Mouse (Mus musculus) lung, embryonic 16.5 days (tissue): ENCODE measurements around the gene Psg22. TPM values are rescaled to one million over a fixed set of nuclear protein-coding genes. Genes with fewer than 3 reads are reported as not detected.
"Not testable (repeated sequence)": the region's sequence is repeated elsewhere in the genome, so short reads cannot be mapped to it uniquely, and the experiment has no call there.

Experiments used
- ATAC-seq: fragments of 200-750 bp; cut with Nextera tagmentation; 2 replicates; pipeline ENCODE4 v1.8.0; 2017; ENCODE audit warnings: low read depth, mild to moderate bottlenecking, moderate library complexity
- H3K27ac ChIP-seq: fragments of 300-500 bp; sonication (generic); 2 replicates; pipeline ENCODE4 v1.5.1; 2014; ENCODE audit warnings: mild to moderate bottlenecking, control low read depth, low read length
- H3K27me3 ChIP-seq: fragments of 300-500 bp; sonication (generic); 2 replicates; pipeline ENCODE4 v1.6.1; 2014; ENCODE audit warnings: low read depth, low read length, mixed read lengths; ENCODE audit not compliant: control insufficient read depth, insufficient read depth
- H3K36me3 ChIP-seq: fragments of 300-500 bp; sonication (generic); 2 replicates; pipeline ENCODE4 v1.6.1; 2014; ENCODE audit warnings: low read length; ENCODE audit not compliant: control insufficient read depth, insufficient read depth
- H3K4me1 ChIP-seq: fragments of 300-500 bp; sonication (generic); replicated peaks from 2 replicates; pipeline ENCODE4 v1.6.1; 2014; ENCODE audit warnings: low read length, mixed read lengths; ENCODE audit not compliant: control insufficient read depth, insufficient read depth
- H3K4me2 ChIP-seq: fragments of 300-500 bp; sonication (generic); 2 replicates; pipeline ENCODE4 v1.6.1; 2014; ENCODE audit warnings: low read depth, low read length, control low read depth
- H3K4me3 ChIP-seq: fragments of 300-500 bp; sonication (generic); 2 replicates; pipeline ENCODE4 v1.5.1; 2014; ENCODE audit warnings: mild to moderate bottlenecking, low read length, control low read depth
- H3K9ac ChIP-seq: fragments of 300-500 bp; sonication (generic); 2 replicates; pipeline ENCODE4 v1.6.1; 2014; ENCODE audit warnings: low read length, control low read depth
- H3K9me3 ChIP-seq: fragments of 300-500 bp; sonication (generic); 2 replicates; pipeline ENCODE4 v1.6.1; 2016; ENCODE audit warnings: low read length; ENCODE audit not compliant: control insufficient read depth
- WGBS: fragments of 180-500 bp; shearing (Covaris S2); extraction: QIAGEN DNeasy Blood & Tissue Kit; methylation state at CpG from one replicate; pipeline ENCODE4 v1.1.7; 2014; 5-methylcytosine and 5-hydroxymethylcytosine counted together
- polyA plus RNA-seq: library from polyadenylated mRNA; unstranded; fragments of >200 nt; fragmentation: Nextera tagmentation; extraction: Ambion mirVana; gene quantifications from 2 replicates; pipeline ENCODE4 v1.2.1, GENCODE M21; 2015

The Psg22 gene
- not detected in 2 replicates for polyA plus RNA-seq

- H3K9me3 ChIP-seq: no peaks in the 10 kb centered on the region
- H3K9ac ChIP-seq: no peak within 1 kb of the TSS
- WGBS: 15% methylated on average over 2 of the region's 2 CpGs
- H3K4me3 ChIP-seq: no peak within 1 kb of the TSS
- H3K27ac ChIP-seq: no peak within 1 kb of the TSS
- H3K4me1 ChIP-seq: no peaks in the 10 kb centered on the region
- no peaks in the 10 kb centered on the region for H3K36me3 ChIP-seq
- ATAC-seq: no peak
- H3K27me3 ChIP-seq: no peaks in the 10 kb centered on the region
- no peak within 1 kb of the TSS for H3K4me2 ChIP-seq
Measured at GRCm38 (mm10) chr7:18717790-18718189, at the start of gene Psg22. Psg22 (plus strand) TSS chr7:18718090.

- no peaks in the 10 kb centered on the region for H3K4me1 ChIP-seq
- WGBS: 40% methylated on average over 2 of the region's 2 CpGs
- ATAC-seq: no peak
Measured at GRCm38 (mm10) chr7:18679772-18680171, 38.1 kb upstream of the Psg22 start.

GRCm38 (mm10) chr7:18685586-18685985 is 32.3 kb upstream of the Psg22 start:
- Histone ChIP-seq H3K27me3 (no peaks in the 10 kb centered on the region), H3K36me3 (no peaks in the 10 kb centered on the region), H3K9me3 (no peaks in the 10 kb centered on the region), H3K4me1 (no peaks in the 10 kb centered on the region), H3K27ac (no peak overlapping the region), H3K4me3 (no peak overlapping the region), H3K4me2 (no peak overlapping the region), H3K9ac (no peak overlapping the region)
- ATAC-seq: no peak

More at GRCm38 (mm10) chr7:18679772-18680171, 38.1 kb upstream of the Psg22 start:
- Histone ChIP-seq H3K9ac (no peak overlapping the region), H3K27me3 (no peaks in the 10 kb centered on the region), H3K4me2 (no peak overlapping the region), H3K36me3 (no peaks in the 10 kb centered on the region), H3K27ac (no peak overlapping the region), H3K9me3 (no peaks in the 10 kb centered on the region), H3K4me3 (no peak overlapping the region)

- Histone ChIP-seq H3K4me3 (no peak within 1 kb of the TSS), H3K27ac (no peak within 1 kb of the TSS), H3K4me1 (no peaks in the 10 kb centered on the region), H3K9me3 (no peaks in the 10 kb centered on the region), H3K4me2 (no peak within 1 kb of the TSS), H3K27me3 (no peaks in the 10 kb centered on the region), H3K36me3 (no peaks in the 10 kb centered on the region), H3K9ac (no peak within 1 kb of the TSS)
- no peak for ATAC-seq
- 58% methylated on average over 2 of the region's 2 CpGs for WGBS
Measured at GRCm38 (mm10) chr7:18686085-18686484, 31.8 kb upstream of the Psg22 start, which contains the start of gene Psg20. Psg20 (minus strand) TSS chr7:18686185.

GRCm38 (mm10) chr7:18710331-18710730 is 7.6 kb upstream of the Psg22 start:
- not testable (repeated sequence) for H3K9me3 ChIP-seq, H3K9ac ChIP-seq, H3K4me1 ChIP-seq, H3K4me3 ChIP-seq, H3K4me2 ChIP-seq, H3K27me3 ChIP-seq, H3K36me3 ChIP-seq, H3K27ac ChIP-seq, ATAC-seq
- WGBS: 57% methylated on average over 4 of the region's 4 CpGs

- WGBS: 41% methylated on average over 1 of the region's 1 CpGs
- no peaks in the 10 kb centered on the region for H3K27me3 ChIP-seq
- no peak overlapping the region for H3K4me3 ChIP-seq
- no peaks in the 10 kb centered on the region for H3K9me3 ChIP-seq
- no peaks in the 10 kb centered on the region for H3K36me3 ChIP-seq
- H3K27ac ChIP-seq: no peak overlapping the region
- H3K4me2 ChIP-seq: no peak overlapping the region
- ATAC-seq: no peak
- no peak overlapping the region for H3K9ac ChIP-seq
- H3K4me1 ChIP-seq: no peaks in the 10 kb centered on the region
Measured at GRCm38 (mm10) chr7:18710846-18711245, 7.0 kb upstream of the Psg22 start.

- no peaks in the 10 kb centered on the region for H3K27me3 ChIP-seq
- H3K4me1 ChIP-seq: no peaks in the 10 kb centered on the region
- no peak overlapping the region for H3K4me3 ChIP-seq
- H3K36me3 ChIP-seq: no peaks in the 10 kb centered on the region
- no peaks in the 10 kb centered on the region for H3K9me3 ChIP-seq
- WGBS: 58% methylated on average over 4 of the region's 4 CpGs
- H3K4me2 ChIP-seq: no peak overlapping the region
- no peak overlapping the region for H3K27ac ChIP-seq
- ATAC-seq: no peak
- no peak overlapping the region for H3K9ac ChIP-seq
Measured at GRCm38 (mm10) chr7:18715546-18715945, 2.3 kb upstream of the Psg22 start.

GRCm38 (mm10) chr7:18724001-18724400 is 6.1 kb downstream of the Psg22 start:
- Histone ChIP-seq H3K27me3 (no peaks in the 10 kb centered on the region), H3K9ac (no peak overlapping the region), H3K4me2 (no peak overlapping the region), H3K36me3 (no peaks in the 10 kb centered on the region), H3K4me1 (no peaks in the 10 kb centered on the region), H3K4me3 (no peak overlapping the region), H3K9me3 (no peaks in the 10 kb centered on the region), H3K27ac (no peak overlapping the region)
- 74% methylated on average over 6 of the region's 6 CpGs for WGBS
- ATAC-seq: no peak

GRCm38 (mm10) chr7:18725931-18726330 is 8.0 kb downstream of the Psg22 start:
- H3K4me3 ChIP-seq, H3K27me3 ChIP-seq, ATAC-seq, H3K9ac ChIP-seq, H3K4me1 ChIP-seq, H3K9me3 ChIP-seq, H3K27ac ChIP-seq, H3K36me3 ChIP-seq, H3K4me2 ChIP-seq: not testable (repeated sequence)

GRCm38 (mm10) chr7:18728391-18728790 is 10.5 kb downstream of the Psg22 start:
- no peak overlapping the region for H3K4me2 ChIP-seq
- ATAC-seq: no peak
- H3K4me3 ChIP-seq: no peak overlapping the region
- H3K27me3 ChIP-seq: no peaks in the 10 kb centered on the region
- H3K9ac ChIP-seq: no peak overlapping the region
- H3K9me3 ChIP-seq: no peaks in the 10 kb centered on the region
- no peaks in the 10 kb centered on the region for H3K36me3 ChIP-seq
- no peak overlapping the region for H3K27ac ChIP-seq
- 55% methylated on average over 1 of the region's 1 CpGs for WGBS
- H3K4me1 ChIP-seq: no peaks in the 10 kb centered on the region
